In genomic region chr11:96145622-96146270, GRCm38 (mm10) we compare ENCODE assay signal across 8 mouse cellular contexts. TPM values are rescaled to one million over a fixed set of nuclear protein-coding genes. Genes with fewer than 3 reads are reported as not detected.
DNase-seq lines count a peak whose midpoint lies in the region; ATAC-seq and TF ChIP-seq lines count a peak whose summit lies in the region.

No protein-coding gene starts in this region.

- H3K9me3 ChIP-seq in limb, embryonic 12.5 days = no peaks in the 10 kb centered on the region
- H3K9me3 ChIP-seq in midbrain, postnatal 0 days (ENCODE audit: low read length) = no peaks in the 10 kb centered on the region
- H3K9me3 ChIP-seq in stomach, embryonic 16.5 days (replicated peaks; ENCODE audit: control insufficient read depth, low read length) = no peaks in the 10 kb centered on the region

- H3K4me3 ChIP-seq in limb, embryonic 12.5 days (replicated peaks) = peak overlapping the region; percentile 15; the same call in 1 of the 2 replicates
- H3K4me3 ChIP-seq in midbrain, postnatal 0 days (ENCODE audit: low read depth, low read length) = no peak overlapping the region
- peak overlapping the region; percentile 12; the same call in 1 of the 2 replicates for H3K4me3 ChIP-seq in stomach, embryonic 16.5 days (replicated peaks; ENCODE audit: low read length)

- H3K27me3 ChIP-seq in limb, embryonic 12.5 days = peaks cover 69% of the 10 kb centered on the region
- peaks cover 25% of the 10 kb centered on the region for H3K27me3 ChIP-seq in midbrain, postnatal 0 days (ENCODE audit: insufficient read depth, low read length)
- H3K27me3 ChIP-seq in stomach, embryonic 16.5 days (ENCODE audit: control insufficient read depth, insufficient read depth, low read length) = peaks cover 11% of the 10 kb centered on the region

- peak; percentile 88 for DNase-seq in heart, adult 11 months
- no peak for DNase-seq in heart, postnatal 25 days (ENCODE audit: low spot score)
- peak; percentile 89 for DNase-seq in embryo, embryonic 11 days
- DNase-seq in heart, adult 18-20 months = peak; percentile 55 to 79
- DNase-seq in kidney, adult 11 months = peak; percentile 53
- peak; percentile 75 for DNase-seq in midbrain, postnatal 0 days (ENCODE audit: low spot score)

- no peaks in the 10 kb centered on the region for H3K36me3 ChIP-seq in limb, embryonic 12.5 days
- H3K36me3 ChIP-seq in midbrain, postnatal 0 days (ENCODE audit: insufficient read depth, low read length) = no peaks in the 10 kb centered on the region
- no peaks in the 10 kb centered on the region for H3K36me3 ChIP-seq in stomach, embryonic 16.5 days (ENCODE audit: control insufficient read depth, insufficient read depth, low read length)

- 3% methylated on average over 15 of the region's 15 CpGs for WGBS in limb, embryonic 12.5 days
- 4% methylated on average over 15 of the region's 15 CpGs for WGBS in midbrain, postnatal 0 days
- WGBS in stomach, embryonic 16.5 days = 1% methylated on average over 15 of the region's 15 CpGs

- H3K9ac ChIP-seq in limb, embryonic 12.5 days (replicated peaks) = no peak overlapping the region
- no peak overlapping the region for H3K9ac ChIP-seq in midbrain, postnatal 0 days (replicated peaks; ENCODE audit: low read length, poor library complexity, severe bottlenecking)
- H3K9ac ChIP-seq in stomach, embryonic 16.5 days (ENCODE audit: low read length) = no peak overlapping the region

- peak; percentile 82 for TF ChIP-seq CTCF in midbrain, postnatal 0 days (IDR thresholded peaks at IDR 0.05)

- peaks cover 13% of the 10 kb centered on the region for H3K4me1 ChIP-seq in limb, embryonic 12.5 days (replicated peaks)
- 0 out of 2 replicates have a peak, but pooled peaks cover 4% of the 10 kb centered on the region for H3K4me1 ChIP-seq in midbrain, postnatal 0 days (ENCODE audit: insufficient read depth, low read length)
- H3K4me1 ChIP-seq in stomach, embryonic 16.5 days (ENCODE audit: control insufficient read depth, insufficient read depth, low read length) = peaks cover 8% of the 10 kb centered on the region; the same call in 1 of the 2 replicates

- intact Hi-C loops in heart, postnatal 25 days (cut with DNase I) = loop anchor here (1.0 to 2.0 kb wide), 3 partner anchors 51 to 94 kb away; no protein-coding TSS in a partner anchor

- peak overlapping the region; percentile 49 for H3K4me2 ChIP-seq in limb, embryonic 12.5 days
- H3K4me2 ChIP-seq in midbrain, postnatal 0 days (ENCODE audit: low read depth, low read length, poor library complexity, severe bottlenecking) = peak overlapping the region; percentile 12; the same call in 1 of the 2 replicates
- H3K4me2 ChIP-seq in stomach, embryonic 16.5 days (ENCODE audit: low read depth, low read length) = peak overlapping the region; percentile 32

- H3K27ac ChIP-seq in limb, embryonic 12.5 days = no peak overlapping the region
- no peak overlapping the region for H3K27ac ChIP-seq in midbrain, postnatal 0 days (ENCODE audit: low read depth, low read length)
- H3K27ac ChIP-seq in stomach, embryonic 16.5 days (ENCODE audit: low read length) = no peak overlapping the region

- no peak for ATAC-seq in limb, embryonic 12.5 days (ENCODE audit: insufficient number of reproducible peaks, insufficient read depth, low FRiP score, low TSS enrichment, low read depth)
- ATAC-seq in midbrain, postnatal 0 days (ENCODE audit: low FRiP score) = no peak
- ATAC-seq in stomach, embryonic 16.5 days (ENCODE audit: insufficient read depth, low FRiP score) = peak; percentile 78; the same call in 1 of the 2 replicates

RNA-seq across cellular contexts. Expression of gene Ttll6, which starts 12.2 kb away (rescaled TPM):
- not detected for total RNA-seq in heart, postnatal 25 days (2021)
- total RNA-seq in heart, adult 18-20 months (2021) = not detected
- not detected in 2 replicates for polyA plus RNA-seq in limb, embryonic 12.5 days (2016; fragmentation: Nextera tagmentation; extraction: Ambion mirVana)
- 0.16 and 0.38 TPM in 2 replicates for total RNA-seq in midbrain, postnatal 0 days (2014; rRNA removed)
- 0.16 and 0.39 TPM in 2 replicates for polyA plus RNA-seq in midbrain, postnatal 0 days (2015; fragmentation: Nextera tagmentation; extraction: Ambion mirVana)
- polyA plus RNA-seq in stomach, embryonic 16.5 days (2015; fragmentation: Nextera tagmentation; extraction: Ambion mirVana) = 0.21 and 0.58 TPM in 2 replicates

RNA-seq across cellular contexts. Expression of gene Calcoco2, which starts 34.0 kb away (rescaled TPM):
- not detected for total RNA-seq in heart, postnatal 25 days (2021)
- total RNA-seq in heart, adult 18-20 months (2021) = not detected
- polyA plus RNA-seq in limb, embryonic 12.5 days (2016; fragmentation: Nextera tagmentation; extraction: Ambion mirVana) = not detected in 2 replicates
- not detected in 2 replicates for total RNA-seq in midbrain, postnatal 0 days (2014; rRNA removed)
- not detected in 2 replicates for polyA plus RNA-seq in midbrain, postnatal 0 days (2015; fragmentation: Nextera tagmentation; extraction: Ambion mirVana)
- polyA plus RNA-seq in stomach, embryonic 16.5 days (2015; fragmentation: Nextera tagmentation; extraction: Ambion mirVana) = 0.25 TPM in 1 of 2 replicates, not detected in the other

RNA-seq across cellular contexts. Expression of gene Hoxb13, which starts 48.4 kb away (rescaled TPM):
- not detected for total RNA-seq in heart, postnatal 25 days (2021)
- total RNA-seq in heart, adult 18-20 months (2021) = not detected
- polyA plus RNA-seq in limb, embryonic 12.5 days (2016; fragmentation: Nextera tagmentation; extraction: Ambion mirVana) = not detected in 2 replicates
- total RNA-seq in midbrain, postnatal 0 days (2014; rRNA removed) = not detected in 2 replicates
- not detected in 2 replicates for polyA plus RNA-seq in midbrain, postnatal 0 days (2015; fragmentation: Nextera tagmentation; extraction: Ambion mirVana)
- not detected in 2 replicates for polyA plus RNA-seq in stomach, embryonic 16.5 days (2015; fragmentation: Nextera tagmentation; extraction: Ambion mirVana)
